Mouse (Mus musculus): ENCODE measurements around the gene Cstf3. TPM values are rescaled to one million over a fixed set of nuclear protein-coding genes. Genes with fewer than 3 reads are reported as not detected.

The Cstf3 gene
- 33.0 and 35.5 TPM in 2 replicates for total RNA-seq (2015; ENCODE audit: low replicate concordance)
- 22.4 and 29.3 TPM in 2 replicates for total RNA-seq (2017; ENCODE audit: low replicate concordance)

DNA sequence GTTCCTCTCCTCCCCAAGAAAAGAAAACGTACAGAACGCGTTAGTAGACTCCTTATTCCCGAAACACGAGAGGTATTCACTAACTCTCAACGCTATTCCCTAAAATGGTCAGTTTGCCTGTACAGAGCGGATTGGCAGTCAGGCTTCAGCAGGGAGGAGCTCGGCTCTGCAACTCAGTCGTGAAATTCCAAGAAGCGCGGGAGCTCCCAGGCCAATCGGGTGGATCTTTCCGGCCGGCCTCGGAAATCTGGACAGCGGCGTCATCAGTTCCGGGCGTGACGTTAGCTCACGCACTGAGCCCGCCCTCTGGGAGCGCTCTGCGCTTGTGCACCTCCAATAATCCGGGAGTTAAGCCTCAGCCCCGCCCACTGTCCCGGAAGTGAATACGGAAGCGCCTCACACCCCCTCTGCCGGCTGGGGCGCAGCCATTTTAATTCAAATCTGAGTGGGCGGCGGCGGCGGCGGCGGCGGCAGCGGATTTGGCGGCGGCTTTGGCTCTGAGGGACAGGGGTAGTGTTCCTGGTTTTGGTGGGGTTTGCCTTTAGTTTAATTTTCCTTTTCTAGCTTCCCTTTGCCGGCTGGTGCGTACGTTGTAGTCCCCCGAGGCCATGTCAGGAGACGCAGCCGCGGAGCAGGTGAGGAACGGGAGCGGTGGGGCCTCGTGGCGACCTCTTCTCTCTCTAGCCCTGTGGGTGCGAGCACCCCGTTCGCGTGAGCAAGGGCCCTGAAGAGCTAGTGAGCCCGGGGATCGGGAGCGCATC lies at the start of gene Cstf3:
Cstf3 (plus strand) TSS at position 456 of the 761 bp plus-strand sequence.
- ATAC-seq (replicated peaks; ENCODE audit: low FRiP score, poor library complexity, severe bottlenecking): peak; percentile 98

DNA sequence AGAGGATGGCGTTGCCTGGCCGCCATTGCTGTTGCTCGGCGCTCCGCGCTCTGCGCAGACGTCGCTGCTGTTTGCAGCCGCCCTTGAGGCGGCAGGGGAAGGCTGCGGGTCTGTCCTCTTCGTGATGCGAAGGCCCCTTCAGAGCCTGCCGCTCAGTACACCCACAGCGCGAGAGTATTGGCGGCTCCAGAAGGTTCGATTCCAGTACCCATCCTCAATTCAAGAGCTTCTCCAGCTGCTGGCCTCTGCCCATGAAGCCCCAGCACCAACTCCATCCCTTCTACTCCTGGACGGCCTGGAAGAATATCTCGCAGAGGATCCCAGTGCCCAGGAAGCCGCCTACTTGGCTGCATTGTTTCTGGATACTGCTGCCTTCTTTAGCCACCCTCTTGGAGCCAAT lies 33.6 kb upstream of the Cstf3 start:
- peak; percentile 39; the same call in 1 of the 2 replicates for ATAC-seq (replicated peaks; ENCODE audit: low FRiP score, poor library complexity, severe bottlenecking)

DNA sequence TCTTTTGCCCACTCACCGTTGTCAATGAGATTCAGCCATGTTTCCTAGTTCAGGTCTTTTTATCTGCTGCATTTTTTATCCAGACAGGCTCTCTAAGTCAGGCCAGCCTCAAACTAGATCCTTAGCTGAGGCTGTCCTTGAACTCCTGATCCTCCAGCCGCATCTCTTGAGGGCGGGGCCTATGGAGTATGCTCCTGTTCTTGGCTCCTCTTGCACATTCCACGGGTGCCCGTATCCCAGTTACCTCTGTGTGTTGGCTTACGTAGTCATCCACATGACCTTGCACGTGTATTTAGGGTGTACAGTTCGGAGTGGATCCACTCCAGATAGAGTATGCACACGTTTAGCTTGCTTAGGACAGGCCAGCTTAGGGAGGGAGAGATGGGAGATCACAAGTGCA lies 32.6 kb upstream of the Cstf3 start:
- ATAC-seq (replicated peaks; ENCODE audit: low FRiP score, poor library complexity, severe bottlenecking): no peak

DNA sequence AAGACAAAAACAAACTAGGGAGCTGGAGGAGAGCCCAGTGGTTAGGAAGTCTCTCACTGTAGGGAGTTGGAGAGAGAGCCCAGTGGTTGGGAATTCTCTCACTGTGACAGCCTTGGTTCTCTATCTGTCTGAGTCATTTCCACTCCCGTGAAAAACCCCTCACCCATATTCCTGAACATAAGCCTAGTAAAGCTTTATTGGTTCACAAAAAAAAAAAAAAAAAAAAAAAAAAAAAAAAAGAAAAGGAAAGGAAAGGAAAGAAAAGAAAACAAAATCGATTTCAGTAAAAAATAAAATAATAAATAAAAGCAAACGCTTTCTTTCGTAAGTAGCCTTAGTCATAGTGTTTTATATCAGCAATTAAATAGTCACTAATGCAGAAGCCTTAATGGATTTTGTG lies 32.0 kb upstream of the Cstf3 start:
- ATAC-seq (replicated peaks; ENCODE audit: low FRiP score, poor library complexity, severe bottlenecking): no peak

DNA sequence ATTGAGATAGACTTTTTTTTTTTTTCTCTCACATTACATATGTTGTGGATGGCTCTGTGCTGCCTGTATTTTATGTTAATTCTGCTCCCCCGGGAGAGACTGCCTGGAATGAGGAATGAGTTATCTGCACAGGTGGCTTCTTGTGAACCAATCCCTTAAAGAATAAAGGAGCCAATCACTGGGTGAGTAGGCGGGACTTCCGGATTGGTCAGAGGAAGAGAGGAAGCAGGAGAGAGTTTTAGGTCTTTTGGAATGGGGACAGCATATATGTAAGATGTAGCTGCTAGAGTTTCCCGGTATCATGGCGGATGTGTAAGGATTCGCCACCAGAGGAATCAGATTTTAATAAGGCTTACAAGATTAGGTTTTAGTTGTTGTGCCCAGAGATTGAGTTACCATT lies 31.4 kb upstream of the Cstf3 start:
- ATAC-seq (replicated peaks; ENCODE audit: low FRiP score, poor library complexity, severe bottlenecking): no peak

DNA sequence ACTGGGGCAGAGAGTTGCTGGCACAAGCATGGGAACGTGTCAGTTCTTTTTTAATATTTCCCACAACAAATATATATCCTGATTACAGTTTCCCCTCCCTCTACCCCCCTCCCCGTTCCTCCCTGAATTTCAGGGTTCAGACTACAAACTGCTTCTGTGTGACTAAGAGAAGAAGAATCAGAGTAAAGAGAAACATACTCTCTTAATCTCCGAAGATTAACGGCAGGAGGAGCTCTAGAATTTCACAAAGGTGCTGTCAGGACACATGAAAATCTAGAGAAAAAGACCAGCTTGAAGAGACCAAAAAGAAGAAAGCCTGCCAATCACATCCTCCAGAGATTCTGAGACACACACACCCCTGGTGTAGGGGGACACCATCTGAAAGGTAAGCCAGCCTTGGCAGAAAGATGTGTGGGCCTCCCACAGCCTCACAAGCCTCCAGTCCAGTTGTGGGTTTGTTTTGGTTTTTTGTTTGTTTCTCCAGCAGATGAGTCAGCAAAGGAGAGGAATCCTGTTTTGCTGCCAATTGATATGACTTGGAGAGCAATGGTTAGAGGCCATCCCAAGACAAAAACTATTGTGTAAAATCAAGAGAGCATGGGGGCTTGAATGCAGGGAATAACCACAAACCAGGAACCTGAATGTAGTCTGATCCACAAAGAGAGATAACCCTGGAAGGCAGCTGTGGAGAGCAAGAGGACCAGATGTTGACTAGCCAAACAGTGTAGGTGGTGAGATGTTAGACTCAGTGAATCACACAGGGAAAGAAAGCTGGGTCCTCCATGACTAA lies 30.5 kb upstream of the Cstf3 start:
- ATAC-seq (replicated peaks; ENCODE audit: low FRiP score, poor library complexity, severe bottlenecking): no peak

DNA sequence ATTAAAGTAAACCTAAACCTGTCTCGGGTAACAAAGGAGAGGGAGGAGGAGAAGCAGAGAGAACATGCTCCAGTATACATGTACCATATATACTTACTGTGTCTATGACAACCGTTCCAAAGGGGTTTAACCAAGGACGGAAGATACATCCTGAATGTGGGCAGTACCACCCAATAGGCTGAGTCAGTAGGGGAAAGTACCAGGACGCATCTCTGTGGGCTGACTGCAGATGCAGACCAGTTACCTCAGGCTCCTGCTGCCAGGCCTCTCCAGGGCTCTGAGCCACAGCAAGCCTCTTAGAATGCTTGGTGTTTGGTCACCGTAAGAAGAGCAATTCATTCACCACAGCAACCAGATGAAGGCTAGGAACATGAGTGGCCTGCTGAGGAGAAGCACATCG lies 28.9 kb upstream of the Cstf3 start:
- ATAC-seq (replicated peaks; ENCODE audit: low FRiP score, poor library complexity, severe bottlenecking): no peak

DNA sequence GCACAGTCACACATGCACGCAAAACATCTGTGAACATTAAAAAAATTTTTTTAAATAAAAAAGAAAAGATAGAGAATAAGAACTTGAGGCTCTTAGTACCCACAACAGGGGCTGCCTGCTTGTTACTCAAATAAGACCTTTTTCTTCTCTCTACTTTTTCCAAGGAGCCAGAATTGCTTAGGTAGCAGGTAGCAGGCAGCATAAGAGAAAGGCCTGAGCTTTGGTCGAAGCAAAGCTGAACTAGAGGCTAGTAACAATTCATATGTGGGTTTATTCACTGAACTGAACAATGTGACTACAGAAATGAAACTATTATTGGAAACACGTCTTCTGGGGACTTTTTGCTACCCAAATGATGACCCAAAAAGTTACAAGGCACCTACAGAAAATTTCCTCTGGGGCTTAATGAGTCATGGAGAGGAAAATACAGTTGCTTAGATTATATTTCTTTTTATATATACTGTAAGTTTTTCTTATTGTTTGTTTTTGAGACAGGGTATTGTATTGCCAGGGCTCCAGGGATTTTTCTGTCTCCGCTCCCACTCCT lies 28.3 kb upstream of the Cstf3 start:
- ATAC-seq (replicated peaks; ENCODE audit: low FRiP score, poor library complexity, severe bottlenecking): no peak

DNA sequence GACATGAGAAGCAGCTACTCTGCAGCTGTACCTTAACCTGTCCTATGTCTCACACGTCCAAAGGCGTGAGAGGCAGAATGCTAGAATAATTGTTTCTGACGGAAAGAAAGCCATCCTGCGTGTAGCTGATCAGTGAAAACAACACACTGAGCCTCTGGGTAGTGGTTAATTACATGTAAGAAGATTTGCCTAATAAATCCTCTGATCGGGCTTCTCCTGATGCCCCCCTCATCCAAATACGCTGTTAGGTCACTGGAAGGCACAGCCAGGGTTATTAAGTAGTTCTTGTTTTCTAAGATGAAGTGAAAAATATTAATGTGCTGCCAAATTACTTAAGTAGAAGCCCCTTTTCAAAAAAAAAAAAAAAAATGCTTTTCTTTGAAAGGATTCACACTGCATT lies 18.3 kb upstream of the Cstf3 start:
- ATAC-seq (replicated peaks; ENCODE audit: low FRiP score, poor library complexity, severe bottlenecking): no peak

DNA sequence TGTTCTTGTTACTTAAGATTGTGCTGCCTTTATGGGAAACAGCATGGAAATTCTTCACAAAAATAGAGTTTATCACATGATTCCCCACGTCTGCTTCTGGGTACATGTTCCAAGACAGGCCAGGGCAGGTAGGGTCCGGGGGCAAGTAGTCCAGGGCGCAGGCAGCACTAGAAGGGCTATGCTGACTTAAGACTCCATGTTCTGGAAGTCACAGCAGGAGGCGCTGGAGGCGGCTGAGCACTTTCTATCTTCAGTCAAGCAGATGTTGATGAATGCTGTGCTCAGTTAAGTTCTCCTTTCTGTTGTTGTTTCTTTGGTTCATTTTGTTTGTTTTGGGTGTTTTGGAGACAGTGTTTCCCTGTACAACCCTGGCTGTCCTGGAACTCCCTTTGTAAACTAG lies 14.1 kb upstream of the Cstf3 start:
- no peak for ATAC-seq (replicated peaks; ENCODE audit: low FRiP score, poor library complexity, severe bottlenecking)

DNA sequence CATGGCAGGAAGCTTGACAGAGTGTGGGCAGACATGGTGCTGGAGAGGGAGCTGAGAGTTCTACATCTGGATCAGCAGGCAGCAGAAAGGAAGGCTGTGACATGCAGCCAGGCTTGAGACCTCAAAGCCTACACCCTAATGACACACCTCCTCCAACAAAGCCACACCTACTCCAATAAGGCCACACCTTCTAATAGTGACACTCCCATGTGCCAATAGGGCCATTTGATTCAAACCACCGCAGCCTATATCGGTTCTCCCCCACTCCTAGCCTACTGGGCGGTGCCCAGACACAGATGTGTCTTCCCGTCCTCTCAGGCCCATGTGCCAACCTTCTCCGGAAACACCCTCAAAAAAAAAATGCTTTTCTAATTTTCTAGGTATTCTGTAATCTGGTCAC lies 12.3 kb upstream of the Cstf3 start:
- ATAC-seq (replicated peaks; ENCODE audit: low FRiP score, poor library complexity, severe bottlenecking): no peak

DNA sequence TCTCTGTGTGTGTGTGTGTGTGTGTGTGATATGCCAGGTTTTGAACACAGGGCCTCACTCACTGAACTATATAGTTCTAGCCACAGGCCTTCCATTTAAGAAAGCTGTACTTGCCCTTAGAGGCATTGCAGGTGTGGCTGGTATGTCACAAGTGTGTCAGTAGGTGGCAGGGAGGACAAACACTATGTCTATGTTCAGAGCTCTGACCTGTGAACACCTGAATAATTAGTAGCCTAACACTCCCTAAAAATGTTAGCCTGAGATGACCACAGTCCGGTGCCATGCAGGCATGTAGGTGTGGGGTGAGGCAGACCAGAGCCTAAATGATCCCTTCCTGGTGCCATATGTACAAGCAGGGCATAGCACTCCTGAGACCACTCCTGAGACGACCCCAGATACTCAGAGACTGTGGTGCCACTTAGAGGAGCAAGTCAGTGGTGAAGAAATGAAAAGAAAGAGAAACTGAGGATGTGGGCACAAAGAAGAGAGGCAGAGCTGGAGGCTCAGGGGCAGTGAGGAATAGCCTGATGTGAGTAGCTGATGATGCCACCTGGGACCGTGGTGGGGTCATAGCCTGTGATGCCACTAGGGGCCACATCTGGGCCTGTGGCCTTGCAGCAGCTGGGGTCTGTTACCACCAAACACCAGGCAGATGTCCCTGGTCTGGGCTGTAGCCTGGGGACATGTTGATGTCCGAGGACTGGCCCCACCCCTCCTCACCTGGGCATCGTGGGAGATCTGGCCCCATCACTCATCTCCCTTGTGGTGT lies 11.3 kb upstream of the Cstf3 start:
- no peak for ATAC-seq (replicated peaks; ENCODE audit: low FRiP score, poor library complexity, severe bottlenecking)

DNA sequence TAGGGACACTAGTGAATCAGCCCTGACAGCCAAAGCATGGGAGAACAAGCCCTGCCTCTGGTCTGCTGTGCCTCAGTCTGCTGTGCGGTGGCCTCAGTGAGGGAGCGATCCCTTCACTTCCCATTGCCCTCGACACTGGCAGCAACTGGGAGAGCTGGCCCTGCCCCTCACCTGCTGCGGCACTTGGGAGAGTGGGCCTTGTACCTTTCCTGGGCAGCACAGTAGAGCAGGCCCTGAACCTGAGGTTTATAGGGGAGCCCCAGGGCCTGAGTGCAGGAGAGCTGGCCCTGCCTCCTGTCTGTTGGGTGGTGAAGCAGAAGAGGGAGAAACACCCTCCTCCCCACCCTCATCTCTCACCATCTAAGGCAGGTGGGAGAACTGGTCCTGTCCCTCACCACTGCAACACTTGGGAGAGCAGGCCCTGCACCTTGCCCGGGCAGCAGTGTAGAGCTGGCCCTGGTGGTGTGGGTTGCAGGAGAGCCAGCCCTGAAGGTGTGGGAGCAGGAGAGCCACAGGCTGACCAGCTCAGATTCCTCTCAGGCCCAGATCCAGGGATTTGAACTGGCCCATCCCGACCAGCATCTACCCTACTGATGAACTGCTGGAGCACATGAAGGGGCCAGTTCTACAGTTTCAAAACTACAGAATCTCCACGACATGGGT lies 10.4 kb upstream of the Cstf3 start:
- no peak for ATAC-seq (replicated peaks; ENCODE audit: low FRiP score, poor library complexity, severe bottlenecking)

DNA sequence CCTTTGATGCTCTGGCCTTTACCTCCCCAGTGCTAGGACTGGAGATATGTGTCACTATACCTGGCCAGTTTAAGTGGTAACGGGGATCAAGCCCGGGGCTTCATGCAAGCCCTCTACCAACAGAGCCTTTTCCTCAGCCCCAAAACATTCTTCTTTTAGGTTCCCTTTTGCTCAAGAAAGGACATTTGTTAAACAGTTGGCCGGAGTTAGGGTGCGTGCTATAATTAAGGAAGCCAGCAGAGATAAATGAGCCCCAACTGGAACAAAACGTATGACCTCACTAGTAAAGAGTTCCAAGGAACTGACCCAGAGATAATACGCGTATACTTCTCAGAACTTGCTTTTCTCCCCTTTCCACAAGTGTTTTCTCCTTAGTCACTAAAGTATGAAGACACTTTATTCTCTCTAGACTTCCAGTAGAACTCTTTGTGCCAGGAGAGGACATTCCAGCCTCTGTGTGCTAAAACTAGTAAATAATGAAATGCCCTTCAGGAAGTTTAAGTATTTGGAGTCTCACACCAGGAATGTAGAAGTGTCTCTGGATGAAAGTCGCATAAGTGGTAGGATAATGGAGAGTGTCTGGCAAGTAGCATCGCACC lies 8.9 kb upstream of the Cstf3 start:
- ATAC-seq (replicated peaks; ENCODE audit: low FRiP score, poor library complexity, severe bottlenecking): no peak

DNA sequence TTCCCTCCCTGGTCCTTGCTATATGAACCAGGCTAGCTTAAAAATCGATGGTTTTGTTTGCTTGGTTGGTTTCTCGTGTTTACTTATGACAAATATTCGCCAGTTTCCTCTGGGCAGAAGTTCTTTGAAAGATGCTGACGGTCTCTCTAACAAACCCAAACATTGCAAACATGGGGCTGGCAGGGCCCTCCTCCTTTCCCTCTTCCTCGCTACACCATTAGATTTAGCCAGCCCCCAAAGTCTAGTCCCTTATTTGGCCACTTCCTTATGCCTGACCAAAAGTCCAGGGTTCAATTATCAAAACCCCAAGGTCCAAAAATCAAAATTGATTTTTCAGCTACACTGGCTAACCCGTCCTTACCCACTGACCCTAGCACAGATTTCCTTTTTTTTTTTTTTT lies 7.3 kb upstream of the Cstf3 start:
- no peak for ATAC-seq (replicated peaks; ENCODE audit: low FRiP score, poor library complexity, severe bottlenecking)

DNA sequence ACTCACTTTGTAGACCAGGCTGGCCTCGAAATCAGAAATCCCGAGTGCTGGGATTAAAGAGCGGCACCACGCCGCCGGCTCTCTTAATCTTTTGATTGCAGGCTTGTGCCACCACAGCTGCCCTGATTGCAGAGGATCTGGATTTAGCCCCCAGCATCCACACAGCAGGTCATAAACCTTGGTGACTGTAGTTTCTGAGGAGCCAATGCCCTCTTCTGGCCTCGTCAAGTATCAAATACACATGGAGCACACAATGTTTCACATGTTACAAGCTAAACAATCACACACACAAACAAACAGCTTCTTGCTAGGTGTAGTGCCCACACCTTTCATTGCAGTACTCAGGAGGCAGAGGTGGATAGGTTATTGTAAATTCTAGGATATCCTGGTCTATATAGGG lies 6.1 kb upstream of the Cstf3 start:
- ATAC-seq (replicated peaks; ENCODE audit: low FRiP score, poor library complexity, severe bottlenecking): no peak

DNA sequence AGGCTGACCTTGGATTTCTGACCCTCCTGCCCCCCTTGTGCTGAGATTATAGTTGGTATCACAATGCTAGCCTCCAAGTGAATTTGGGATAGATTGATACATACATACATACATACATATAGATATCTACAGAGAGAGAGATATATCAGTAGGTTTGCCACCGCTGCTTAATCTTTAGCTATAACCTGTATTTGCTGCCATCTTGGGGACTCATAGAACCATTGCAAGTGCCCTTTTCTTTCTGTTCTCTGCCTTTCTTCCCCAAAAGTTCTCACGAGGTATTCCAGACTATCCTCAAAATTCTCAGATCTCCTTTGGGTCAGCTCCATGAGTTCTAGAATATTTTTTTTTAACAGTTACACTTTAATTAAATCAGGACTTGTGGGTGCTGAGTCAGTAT lies 4.7 kb upstream of the Cstf3 start:
- ATAC-seq (replicated peaks; ENCODE audit: low FRiP score, poor library complexity, severe bottlenecking): no peak

DNA sequence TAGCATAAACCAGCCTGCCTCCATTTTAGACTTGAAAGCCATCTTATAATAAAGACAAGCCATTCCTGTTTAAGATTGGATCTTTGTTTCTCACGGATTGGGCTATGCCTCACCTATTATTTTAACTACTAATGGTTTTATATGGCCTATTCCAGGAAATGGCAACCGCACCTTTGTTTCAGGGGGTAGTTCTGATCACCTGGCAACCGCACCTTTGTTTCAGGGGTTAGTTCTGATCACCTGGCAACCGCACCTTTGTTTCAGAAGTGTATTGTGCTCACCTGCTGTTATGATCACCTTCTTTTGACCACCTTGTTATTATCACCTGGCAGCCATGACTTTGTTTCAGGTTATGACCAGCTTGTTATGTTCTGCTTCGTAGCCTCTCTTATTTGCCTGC lies 1.8 kb upstream of the Cstf3 start:
- ATAC-seq (replicated peaks; ENCODE audit: low FRiP score, poor library complexity, severe bottlenecking): no peak

DNA sequence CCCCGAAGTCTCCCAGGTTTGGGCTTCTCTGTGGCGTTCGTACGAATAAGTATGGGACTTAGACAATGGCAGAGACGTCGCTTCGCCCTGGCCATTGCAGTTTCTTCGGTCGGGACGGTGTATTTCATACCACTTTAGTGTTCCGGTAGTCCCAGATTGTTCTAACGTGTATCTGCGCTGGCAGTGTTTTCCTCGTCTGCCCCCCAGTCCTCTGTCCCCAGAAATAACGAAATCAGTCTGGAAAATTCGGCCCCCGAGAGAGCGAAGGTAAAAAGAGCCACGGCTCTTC lies 450 bp downstream of the Cstf3 start:
- no peak for ATAC-seq (replicated peaks; ENCODE audit: low FRiP score, poor library complexity, severe bottlenecking)

DNA sequence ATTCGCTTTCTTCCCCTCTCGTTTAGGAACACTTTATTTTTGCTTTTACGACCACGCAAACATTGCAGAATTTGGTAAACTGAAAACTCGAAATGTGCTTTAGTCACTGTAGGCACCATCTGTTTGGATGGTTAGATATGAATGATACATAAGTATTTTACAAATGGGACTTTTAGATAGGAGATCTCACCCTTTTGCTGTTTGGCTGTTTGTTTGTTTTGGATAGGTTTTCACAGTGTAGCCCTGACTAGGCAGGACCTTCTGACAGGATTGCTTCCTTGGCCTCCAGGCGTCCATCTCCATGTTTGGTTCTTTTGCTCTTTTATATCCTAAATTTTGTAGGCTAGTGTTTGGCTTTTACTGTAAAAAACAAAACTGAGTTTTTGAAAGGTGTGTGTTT lies 818 bp downstream of the Cstf3 start:
- ATAC-seq (replicated peaks; ENCODE audit: low FRiP score, poor library complexity, severe bottlenecking): 0 out of 2 replicates have a peak, but pooled peaks have one; percentile 16
